8 mouse cellular contexts compared by ENCODE assay signal in genomic region chr5:117286286-117286685, GRCm38 (mm10). TPM values are rescaled to one million over a fixed set of nuclear protein-coding genes. Genes with fewer than 3 reads are reported as not detected.
DNase-seq lines count a peak whose midpoint lies in the region; ATAC-seq and TF ChIP-seq lines count a peak whose summit lies in the region.

No protein-coding gene starts in this region.

- H3K4me1 ChIP-seq in kidney, adult 2 months (ENCODE audit: control insufficient read depth, insufficient read depth, low read length), result peaks cover 10% of the 10 kb centered on the region
- H3K4me1 ChIP-seq in brown adipose tissue, adult 24 weeks (ENCODE audit: control insufficient read depth, insufficient read depth, insufficient read length, low read length), result peaks cover 3% of the 10 kb centered on the region; the same call in 1 of the 2 replicates
- peaks cover 22% of the 10 kb centered on the region for H3K4me1 ChIP-seq in hindbrain, embryonic 16.5 days (ENCODE audit: control insufficient read depth, insufficient read depth, low read depth, low read length)
- H3K4me1 ChIP-seq in midbrain, embryonic 15.5 days, result peaks cover 33% of the 10 kb centered on the region

- no peak for ATAC-seq in hindbrain, embryonic 16.5 days
- ATAC-seq in midbrain, embryonic 15.5 days (replicated peaks), result no peak

- no peak for TF ChIP-seq CTCF in kidney, adult 2 months (conservative IDR thresholded peaks at IDR 0.05; ENCODE audit: insufficient read depth, insufficient read length, low read depth, low read length)

- no peaks in the 10 kb centered on the region for H3K9me3 ChIP-seq in hindbrain, embryonic 16.5 days (ENCODE audit: control insufficient read depth, low read length)
- H3K9me3 ChIP-seq in midbrain, embryonic 15.5 days, result no peaks in the 10 kb centered on the region

- no peak overlapping the region for H3K27ac ChIP-seq in kidney, adult 2 months (ENCODE audit: insufficient read depth, low read depth, low read length)
- H3K27ac ChIP-seq in brown adipose tissue, adult 24 weeks (replicated peaks; ENCODE audit: low read depth, low read length), result no peak overlapping the region
- no peak overlapping the region for H3K27ac ChIP-seq in hindbrain, embryonic 16.5 days (ENCODE audit: low read depth, low read length)
- H3K27ac ChIP-seq in midbrain, embryonic 15.5 days, result no peak overlapping the region

- no peak for DNase-seq in kidney, adult 2 months
- no peak for DNase-seq in kidney, adult 8-10 months
- no peak for DNase-seq in spleen, postnatal 14 days (ENCODE audit: low spot score in 2 of 2)
- DNase-seq in left cerebral cortex, adult 8-10 months (ENCODE audit: low spot score in 2 of 2), result no peak
- no peak for DNase-seq in kidney, postnatal 4 days

- no peak for TF ChIP-seq POLR2A in kidney, adult 2 months (IDR thresholded peaks at IDR 0.05; ENCODE audit: low read depth, low read length)

- H3K36me3 ChIP-seq in kidney, adult 2 months (ENCODE audit: control insufficient read depth, insufficient read depth, low read length), result no peaks in the 10 kb centered on the region
- peaks cover 5% of the 10 kb centered on the region for H3K36me3 ChIP-seq in hindbrain, embryonic 16.5 days (ENCODE audit: control insufficient read depth, insufficient read depth, low read length)
- peaks cover 13% of the 10 kb centered on the region; the same call in 1 of the 2 replicates for H3K36me3 ChIP-seq in midbrain, embryonic 15.5 days (replicated peaks)

- H3K9ac ChIP-seq in hindbrain, embryonic 16.5 days (ENCODE audit: low read depth, low read length), result peak overlapping the region; percentile 79
- peak overlapping the region; percentile 82 for H3K9ac ChIP-seq in midbrain, embryonic 15.5 days

- H3K4me2 ChIP-seq in hindbrain, embryonic 16.5 days (ENCODE audit: low read length), result peak overlapping the region; percentile 54
- peak overlapping the region; percentile 83 for H3K4me2 ChIP-seq in midbrain, embryonic 15.5 days

- WGBS in kidney, adult 2 months, result 15% methylated on average over 3 of the region's 3 CpGs
- 43% methylated on average over 3 of the region's 3 CpGs for WGBS in hindbrain, embryonic 16.5 days
- WGBS in midbrain, embryonic 15.5 days, result 47% methylated on average over 3 of the region's 3 CpGs

- H3K4me3 ChIP-seq in kidney, adult 2 months (ENCODE audit: insufficient read depth, low read depth, low read length), result peak overlapping the region; percentile 64
- peak overlapping the region; percentile 92 for H3K4me3 ChIP-seq in brown adipose tissue, adult 24 weeks (ENCODE audit: insufficient read depth, low read depth, low read length)
- H3K4me3 ChIP-seq in hindbrain, embryonic 16.5 days (ENCODE audit: low read length), result peak overlapping the region; percentile 76
- H3K4me3 ChIP-seq in midbrain, embryonic 15.5 days, result peak overlapping the region; percentile 94

- no peaks in the 10 kb centered on the region for H3K27me3 ChIP-seq in kidney, adult 2 months (replicated peaks; ENCODE audit: control insufficient read depth, insufficient read depth, low read length)
- no peaks in the 10 kb centered on the region for H3K27me3 ChIP-seq in hindbrain, embryonic 16.5 days (replicated peaks; ENCODE audit: control insufficient read depth, insufficient read depth, low read length)
- no peaks in the 10 kb centered on the region for H3K27me3 ChIP-seq in midbrain, embryonic 15.5 days (replicated peaks)

RNA-seq across cellular contexts. Expression of gene Pebp1, which starts 1.1 kb away (rescaled TPM):
- 909 and 1,151 TPM in 2 replicates for polyA plus RNA-seq in kidney, adult 2 months (2012; rRNA removed)
- polyA plus RNA-seq in brown adipose tissue, adult 24 weeks (2012; ENCODE audit: insufficient read depth, insufficient read length, missing spikeins), result 292 and 442 TPM in 2 replicates
- 1,116 and 1,205 TPM in 2 replicates for polyA plus RNA-seq in hindbrain, embryonic 16.5 days (2015; fragmentation: Nextera tagmentation; extraction: Ambion mirVana)
- 1,104 and 1,156 TPM in 2 replicates for polyA plus RNA-seq in midbrain, embryonic 15.5 days (2015; fragmentation: Nextera tagmentation; extraction: Ambion mirVana)
- total RNA-seq in left cerebral cortex, adult 8-10 months (2022), result 100 to 1,000 TPM; 654 to 708 (median 665) TPM

RNA-seq across cellular contexts. Expression of gene Vsig10, which starts 32.6 kb away (rescaled TPM):
- 17.2 and 20.8 TPM in 2 replicates for polyA plus RNA-seq in kidney, adult 2 months (2012; rRNA removed)
- 1.7 and 1.8 TPM in 2 replicates for polyA plus RNA-seq in brown adipose tissue, adult 24 weeks (2012; ENCODE audit: insufficient read depth, insufficient read length, missing spikeins)
- polyA plus RNA-seq in hindbrain, embryonic 16.5 days (2015; fragmentation: Nextera tagmentation; extraction: Ambion mirVana), result 2.1 and 2.2 TPM in 2 replicates
- 1.0 and 2.1 TPM in 2 replicates for polyA plus RNA-seq in midbrain, embryonic 15.5 days (2015; fragmentation: Nextera tagmentation; extraction: Ambion mirVana)
- total RNA-seq in left cerebral cortex, adult 8-10 months (2022), result 1 to 10 TPM; 1.7 to 3.6 (median 2.1) TPM
